Mouse (Mus musculus) limb, embryonic 11.5 days (tissue): ENCODE results near the gene Nkx2-3. TPM values are rescaled to one million over a fixed set of nuclear protein-coding genes. Genes with fewer than 3 reads are reported as not detected.

Source experiments
- ATAC-seq: fragments of 200-750 bp; cut with Nextera tagmentation; 2 replicates; pipeline ENCODE4 v1.8.0; 2017; ENCODE audit warnings: low read depth; ENCODE audit not compliant: insufficient number of reproducible peaks, low FRiP score, low TSS enrichment
- DNase-seq: peaks from one replicate; pipeline ENCODE4 v3.0.0-alpha.2; 2015; ENCODE audit warnings: low spot score
- H3K27ac ChIP-seq: fragments of 300-500 bp; sonication (generic); replicated peaks from 2 replicates; pipeline ENCODE4 v1.5.1; 2014; ENCODE audit warnings: low read depth, mild to moderate bottlenecking, low read length
- H3K27me3 ChIP-seq: fragments of 300-500 bp; sonication (generic); 2 replicates; pipeline ENCODE4 v1.6.1; 2014; ENCODE audit warnings: mild to moderate bottlenecking, low read length, mixed read lengths; ENCODE audit not compliant: control insufficient read depth, insufficient read depth
- H3K36me3 ChIP-seq: fragments of 300-500 bp; sonication (generic); 2 replicates; pipeline ENCODE4 v1.6.1; 2014; ENCODE audit warnings: mild to moderate bottlenecking, low read length, moderate library complexity, mixed read lengths; ENCODE audit not compliant: control insufficient read depth, insufficient read depth
- H3K4me1 ChIP-seq: fragments of 300-500 bp; sonication (generic); 2 replicates; pipeline ENCODE4 v1.6.1; 2014; ENCODE audit warnings: low read length, mixed read lengths; ENCODE audit not compliant: control insufficient read depth, insufficient read depth
- H3K4me2 ChIP-seq: fragments of 300-500 bp; sonication (generic); 2 replicates; pipeline ENCODE4 v1.6.1; 2014; ENCODE audit warnings: low read depth, mild to moderate bottlenecking, moderate library complexity; ENCODE audit not compliant: severe bottlenecking
- H3K4me3 ChIP-seq: fragments of 300-500 bp; sonication (generic); 2 replicates; pipeline ENCODE4 v1.5.1; 2014; ENCODE audit warnings: low read depth, low read length
- H3K9ac ChIP-seq: fragments of 300-500 bp; sonication (generic); 2 replicates; pipeline ENCODE4 v1.6.1; 2014; ENCODE audit warnings: mild to moderate bottlenecking, low read length
- H3K9me3 ChIP-seq: fragments of 300-500 bp; sonication (generic); 2 replicates; pipeline ENCODE4 v1.6.1; 2016; ENCODE audit warnings: low read length; ENCODE audit not compliant: control insufficient read depth
- WGBS: fragments of 180-500 bp; shearing (Covaris S2); extraction: QIAGEN DNeasy Blood & Tissue Kit; methylation state at CpG from one replicate; pipeline ENCODE4 v1.1.7; 2014; 5-methylcytosine and 5-hydroxymethylcytosine counted together
- polyA plus RNA-seq: library from polyadenylated mRNA; unstranded; fragments of >200 nt; fragmentation: Nextera tagmentation; extraction: Ambion mirVana; gene quantifications from 2 replicates; pipeline ENCODE4 v1.2.1, GENCODE M21; 2014

The Nkx2-3 gene
- polyA plus RNA-seq, 1 experiment from 2014 or later = not detected

DNA sequence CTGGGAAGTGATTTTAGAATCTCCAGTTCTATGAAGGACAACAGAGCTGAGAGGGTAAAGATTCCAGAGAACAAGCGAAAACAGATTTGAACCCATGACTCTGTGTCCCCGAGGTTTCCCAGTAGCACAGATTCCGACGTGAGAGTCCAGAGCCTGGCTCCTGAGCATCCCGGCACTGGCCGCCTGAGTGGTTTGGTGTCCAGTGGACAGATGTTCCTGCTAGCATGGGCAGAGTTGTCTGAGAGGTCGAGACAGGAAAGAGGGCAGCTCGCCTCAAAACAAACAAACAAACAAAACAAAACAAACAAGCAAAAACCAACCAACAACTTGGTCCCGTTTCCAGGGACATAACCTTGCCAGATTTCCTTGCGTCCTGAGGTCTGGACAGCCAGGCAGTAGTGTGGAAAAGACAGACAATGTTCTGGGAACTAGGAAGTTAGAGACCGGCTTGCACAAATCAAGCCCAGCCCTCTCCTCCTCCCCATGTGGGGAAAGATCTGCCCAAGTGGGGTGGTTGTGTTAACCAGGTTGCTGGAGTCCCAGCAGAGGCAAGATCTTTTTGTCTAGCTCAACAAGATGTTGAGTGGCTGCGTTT is 10.0 kb upstream of the Nkx2-3 start:
- Histone ChIP-seq H3K9ac (no peak overlapping the region), H3K27me3 (peaks cover 97% of the 10 kb centered on the region), H3K4me1 (peaks cover 3% of the 10 kb centered on the region; the same call in 1 of the 2 replicates), H3K4me2 (no peak overlapping the region), H3K27ac (no peak overlapping the region), H3K36me3 (no peaks in the 10 kb centered on the region), H3K4me3 (no peak overlapping the region), H3K9me3 (no peaks in the 10 kb centered on the region)
- no peak for ATAC-seq
- DNase-seq = peak; percentile 49
- under 1% methylated on average over 12 of the region's 12 CpGs for WGBS

DNA sequence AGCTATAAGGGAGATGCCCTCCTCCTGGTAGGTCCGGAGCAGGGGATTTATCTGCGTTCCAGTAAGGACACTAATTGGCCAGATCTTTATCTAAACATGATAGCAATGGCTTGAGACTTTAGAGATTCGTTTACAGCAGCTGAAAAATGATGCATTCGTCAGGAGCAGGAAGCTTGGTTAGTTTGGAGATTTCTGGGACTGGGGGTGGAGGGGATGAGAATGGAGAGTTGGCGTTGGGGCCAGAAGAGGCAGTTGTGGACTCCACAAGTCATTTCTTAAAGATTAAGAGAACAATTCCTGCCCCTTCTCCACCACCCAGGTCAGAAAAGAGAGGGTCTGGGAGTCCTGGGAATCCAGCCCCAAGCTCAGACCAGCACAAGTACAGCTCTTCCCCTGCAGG is 8.6 kb upstream of the Nkx2-3 start:
- Histone ChIP-seq H3K27me3 (peaks cover 91% of the 10 kb centered on the region), H3K9ac (no peak overlapping the region), H3K4me3 (no peak overlapping the region), H3K4me1 (peaks cover 3% of the 10 kb centered on the region; the same call in 1 of the 2 replicates), H3K4me2 (no peak overlapping the region), H3K9me3 (no peaks in the 10 kb centered on the region), H3K27ac (no peak overlapping the region), H3K36me3 (no peaks in the 10 kb centered on the region)
- DNase-seq (no peak), ATAC-seq (no peak)
- WGBS = 4% methylated on average over 5 of the region's 5 CpGs

DNA sequence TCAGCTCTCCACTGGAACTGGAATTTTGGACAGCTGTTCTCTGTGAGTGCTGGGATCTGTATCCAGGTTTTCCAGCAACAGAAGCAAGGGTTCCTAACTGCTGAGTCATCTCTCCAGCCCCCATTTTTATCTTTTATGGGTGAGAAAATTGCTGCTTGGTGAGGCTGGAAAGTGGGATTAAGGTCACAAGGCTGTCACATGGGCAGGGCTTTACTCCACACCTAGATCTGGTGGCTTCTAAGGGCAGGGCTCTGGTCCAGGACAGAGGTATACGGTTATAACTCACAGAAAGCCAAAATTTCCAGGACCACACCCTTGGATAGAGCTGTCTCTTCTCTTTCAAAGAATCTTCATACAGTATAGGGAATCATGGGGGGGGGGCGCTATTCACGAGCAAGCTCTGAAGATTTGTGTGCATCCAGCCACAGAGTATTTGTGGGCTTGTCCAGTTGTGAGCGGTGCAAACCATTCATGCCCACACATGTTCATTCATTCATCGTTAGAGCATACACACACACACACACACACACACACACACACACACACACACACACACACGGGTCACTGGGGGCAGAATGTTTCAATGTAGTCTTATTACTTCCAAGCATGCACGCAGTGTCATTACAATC is 7.5 kb upstream of the Nkx2-3 start:
- ATAC-seq = no peak
- Histone ChIP-seq H3K27me3 (peaks cover 87% of the 10 kb centered on the region), H3K9me3 (no peaks in the 10 kb centered on the region), H3K4me2 (no peak overlapping the region), H3K9ac (no peak overlapping the region), H3K4me1 (peaks cover 2% of the 10 kb centered on the region; the same call in 1 of the 2 replicates), H3K27ac (no peak overlapping the region), H3K36me3 (no peaks in the 10 kb centered on the region), H3K4me3 (no peak overlapping the region)
- no peak for DNase-seq
- WGBS = 9% methylated on average over 7 of the region's 7 CpGs

DNA sequence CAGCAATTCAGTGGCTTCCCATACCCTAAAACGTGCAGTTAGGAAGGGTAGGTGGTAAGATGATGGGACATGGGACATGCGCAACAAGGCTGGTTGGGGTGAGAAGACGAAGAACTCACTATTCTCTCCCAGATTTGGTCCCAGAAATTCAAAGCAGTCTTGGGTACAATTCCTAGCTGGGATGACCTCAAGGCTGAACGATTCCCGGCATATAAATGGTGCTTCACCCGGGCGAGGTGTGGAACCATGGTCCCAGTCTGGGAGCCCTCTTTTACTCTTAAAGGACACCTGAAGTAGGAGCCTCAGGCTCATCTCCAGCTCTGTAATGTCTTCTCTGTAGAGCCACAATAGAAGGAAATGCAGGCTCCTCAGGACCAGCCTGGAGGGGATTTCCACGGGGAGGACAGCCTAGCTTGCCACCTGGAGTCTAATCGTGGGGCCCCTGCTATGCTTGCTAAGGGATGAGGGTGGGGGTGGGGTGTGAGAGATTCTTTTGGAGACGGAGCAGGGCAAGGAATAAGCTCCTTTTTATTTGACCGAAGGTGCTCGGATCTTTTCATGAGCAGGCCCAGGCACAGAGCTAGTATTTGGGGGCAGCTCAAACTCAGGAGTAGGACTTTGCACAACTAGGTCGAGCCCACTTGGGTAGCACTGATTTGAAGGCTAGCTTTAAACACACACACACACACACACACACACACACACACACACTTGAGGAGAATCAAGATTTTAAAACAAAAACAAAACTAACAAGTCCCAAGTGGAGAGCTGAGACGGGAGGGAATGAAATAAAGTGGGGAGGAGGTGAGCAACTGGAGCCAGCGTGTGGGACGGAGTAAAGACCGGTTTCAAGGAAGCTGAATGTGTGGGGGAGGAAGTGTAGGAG is 6.2 kb upstream of the Nkx2-3 start:
- 1% methylated on average over 17 of the region's 17 CpGs for WGBS
- H3K36me3 ChIP-seq = no peaks in the 10 kb centered on the region
- DNase-seq (no peak), ATAC-seq (no peak)
- no peak overlapping the region for H3K4me3 ChIP-seq
- H3K27me3 ChIP-seq = peaks cover 87% of the 10 kb centered on the region
- H3K27ac ChIP-seq = no peak overlapping the region
- H3K9me3 ChIP-seq = no peaks in the 10 kb centered on the region
- no peak overlapping the region for H3K4me2 ChIP-seq
- H3K9ac ChIP-seq = no peak overlapping the region
- peaks cover 5% of the 10 kb centered on the region; the same call in 1 of the 2 replicates for H3K4me1 ChIP-seq

DNA sequence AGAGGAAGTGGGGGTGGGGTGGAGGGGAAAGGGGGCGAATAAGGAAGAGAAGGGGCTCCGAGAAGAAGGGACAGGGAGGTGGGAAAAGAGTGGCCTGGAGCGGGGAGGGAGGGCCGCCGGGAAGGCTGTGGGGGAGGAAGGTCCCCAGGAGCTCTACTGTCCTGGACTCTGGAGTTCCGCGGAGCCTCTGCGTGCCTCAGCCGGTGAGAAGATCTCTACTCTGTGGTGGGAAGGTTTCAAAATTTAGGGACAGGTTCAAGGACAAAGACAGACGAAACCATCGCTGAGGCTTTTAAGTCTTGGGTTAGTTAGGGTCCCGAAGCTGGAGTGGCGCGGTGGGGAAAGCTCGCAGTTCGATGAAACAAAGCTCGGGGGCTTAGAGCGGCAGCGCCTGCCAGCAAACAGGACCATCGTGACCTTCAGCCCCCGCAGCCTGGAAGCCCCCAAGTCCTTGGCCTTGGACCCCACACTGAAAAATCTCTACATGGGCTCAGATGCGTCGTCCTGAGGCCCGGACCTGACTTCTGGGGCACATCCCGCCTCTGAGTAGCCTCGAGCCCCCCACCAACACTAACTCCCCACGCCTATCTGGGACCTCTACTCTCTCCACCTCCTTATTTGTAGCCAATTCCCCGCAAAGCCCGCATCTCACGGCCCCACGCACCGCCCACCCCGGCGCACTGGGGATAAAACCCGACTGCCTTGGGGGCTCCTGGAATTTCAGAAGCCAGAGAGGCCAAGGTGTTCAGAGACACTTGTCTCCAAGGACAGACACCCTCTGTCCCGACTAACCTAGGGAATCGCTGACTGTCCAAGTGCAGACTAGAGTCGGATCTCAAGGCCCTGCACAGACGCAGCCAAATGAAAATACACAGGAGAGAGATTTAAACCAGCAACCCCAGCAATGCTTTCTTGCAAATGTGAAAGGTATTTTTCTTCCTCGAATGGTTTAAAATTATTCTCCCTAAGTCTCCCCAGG is 5.3 kb upstream of the Nkx2-3 start:
- Histone ChIP-seq H3K9me3 (no peaks in the 10 kb centered on the region), H3K27me3 (peaks cover 87% of the 10 kb centered on the region), H3K36me3 (no peaks in the 10 kb centered on the region), H3K4me3 (no peak overlapping the region), H3K4me2 (no peak overlapping the region), H3K9ac (no peak overlapping the region), H3K27ac (no peak overlapping the region), H3K4me1 (peaks cover 5% of the 10 kb centered on the region; the same call in 1 of the 2 replicates)
- ATAC-seq = no peak
- peak; percentile 59 for DNase-seq
- 1% methylated on average over 40 of the region's 40 CpGs for WGBS

DNA sequence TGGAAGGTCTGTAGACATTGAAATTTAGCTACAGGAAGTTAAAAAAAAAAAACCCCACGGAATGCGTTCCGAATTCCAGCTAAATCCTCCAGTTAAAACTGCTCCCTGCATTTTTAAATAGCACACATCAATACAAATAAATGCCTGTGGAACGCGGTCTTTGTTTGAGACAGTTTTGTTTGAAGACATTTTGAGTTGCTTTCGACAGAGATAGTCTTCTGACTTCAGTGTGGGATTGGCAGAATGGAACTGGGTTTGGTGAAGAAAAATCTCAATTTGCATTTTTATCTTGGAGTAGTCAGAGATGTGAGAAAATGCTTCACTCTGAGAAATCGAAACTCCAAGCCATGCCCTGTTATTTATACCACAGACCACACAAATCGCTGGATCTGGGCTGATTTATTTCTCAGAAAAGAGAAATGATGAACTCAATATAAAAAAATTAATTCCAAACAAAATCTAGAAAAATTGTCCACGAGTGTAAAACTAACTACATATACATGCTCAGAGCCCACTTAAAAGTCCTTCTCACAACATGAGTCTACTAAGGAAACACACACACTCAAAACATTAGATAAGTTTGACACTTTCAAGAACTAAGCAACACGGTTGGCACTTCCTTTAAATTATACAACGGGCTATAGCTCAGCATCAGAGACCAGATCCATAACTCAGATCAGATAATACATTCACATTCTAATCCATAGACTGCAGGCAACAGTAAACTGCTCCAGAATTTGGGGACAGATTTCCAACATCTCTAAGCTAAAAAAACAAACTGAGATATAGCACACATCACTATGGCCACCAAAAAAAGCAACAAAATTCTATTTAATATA is 4.1 kb upstream of the Nkx2-3 start:
- 2% methylated on average over 11 of the region's 11 CpGs for WGBS
- Histone ChIP-seq H3K4me3 (no peak overlapping the region), H3K4me1 (peaks cover 12% of the 10 kb centered on the region; the same call in 1 of the 2 replicates), H3K27me3 (peaks cover 89% of the 10 kb centered on the region), H3K36me3 (no peaks in the 10 kb centered on the region), H3K9ac (no peak overlapping the region), H3K9me3 (no peaks in the 10 kb centered on the region), H3K27ac (no peak overlapping the region), H3K4me2 (no peak overlapping the region)
- DNase-seq (peak; percentile 42), ATAC-seq (no peak)

DNA sequence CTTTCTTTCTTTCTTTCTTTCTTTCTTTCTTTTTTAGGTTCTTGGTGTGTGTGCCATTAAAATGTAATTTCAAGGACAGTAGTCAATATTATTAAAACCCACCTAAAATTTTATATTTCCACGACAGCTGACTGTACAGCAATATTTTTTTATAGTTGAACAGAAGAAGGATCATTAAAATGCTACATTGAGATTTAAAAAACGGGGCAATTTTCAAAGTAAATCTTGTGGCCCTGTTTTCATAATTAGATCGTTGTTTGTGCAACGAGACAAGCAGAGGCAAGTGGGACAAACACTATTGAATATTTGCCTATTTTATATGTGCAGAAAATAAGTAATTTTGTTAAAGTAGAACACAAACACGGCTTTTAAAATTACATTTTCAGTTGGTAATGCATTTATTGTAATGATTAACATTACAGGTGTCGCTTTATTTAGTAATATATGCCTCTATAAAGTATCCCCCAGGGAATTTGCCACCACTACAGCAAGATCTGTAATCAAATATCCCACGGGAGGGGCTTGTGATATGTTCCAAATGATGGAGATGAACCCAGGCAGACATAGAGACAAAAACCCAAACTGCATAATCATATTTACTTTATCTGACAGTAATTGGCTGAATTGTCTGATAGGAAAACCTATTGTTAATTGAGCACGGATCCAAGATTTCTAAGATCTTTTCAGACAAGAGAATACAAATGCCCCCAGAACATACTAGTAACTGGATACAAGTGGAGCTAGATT is 3.2 kb upstream of the Nkx2-3 start:
- no peaks in the 10 kb centered on the region for H3K36me3 ChIP-seq
- peaks cover 12% of the 10 kb centered on the region; the same call in 1 of the 2 replicates for H3K4me1 ChIP-seq
- peaks cover 88% of the 10 kb centered on the region for H3K27me3 ChIP-seq
- no peaks in the 10 kb centered on the region for H3K9me3 ChIP-seq
- no peak for ATAC-seq
- no peak overlapping the region for H3K4me2 ChIP-seq
- WGBS = 11% methylated on average over 8 of the region's 8 CpGs
- no peak overlapping the region for H3K9ac ChIP-seq
- no peak overlapping the region for H3K27ac ChIP-seq
- no peak overlapping the region for H3K4me3 ChIP-seq
- DNase-seq = no peak
